Mouse (Mus musculus) bone marrow macrophage, adult 2 months (primary cell): ENCODE data around the gene Tefm. TPM values are rescaled to one million over a fixed set of nuclear protein-coding genes. Genes with fewer than 3 reads are reported as not detected.

Experiments used
- H3K27ac ChIP-seq: 2 replicates; pipeline ENCODE4 v1.5.1; 2012; ENCODE audit warnings: low read depth, low read length; ENCODE audit not compliant: insufficient read depth
- H3K4me1 ChIP-seq: 2 replicates; pipeline ENCODE4 v1.6.1; 2012; ENCODE audit warnings: low read length; ENCODE audit not compliant: control insufficient read depth, insufficient read depth
- H3K4me3 ChIP-seq: 2 replicates; pipeline ENCODE4 v1.5.1; 2012; ENCODE audit warnings: mild to moderate bottlenecking, low read length, moderate library complexity; ENCODE audit not compliant: insufficient read depth
- CTCF ChIP-seq: IDR thresholded peaks from 2 replicates; pipeline ENCODE4 v1.5.1; 2012; ENCODE audit warnings: low read depth, mild to moderate bottlenecking, low read length, moderate library complexity
- POLR2A ChIP-seq: IDR thresholded peaks from 2 replicates; pipeline ENCODE4 v1.6.1; 2012; ENCODE audit warnings: mild to moderate bottlenecking, low read depth, low read length, borderline replicate concordance
- polyA plus RNA-seq: library from polyadenylated mRNA; stranded (reverse); fragments of >200 nt; gene quantifications from 2 replicates; pipeline ENCODE4 v1.2.4, GENCODE M21; 2012; ENCODE audit not compliant: missing spikeins, insufficient read depth, insufficient read length

Gene Tefm
- polyA plus RNA-seq, 1 experiment, result 12.4 TPM

DNA sequence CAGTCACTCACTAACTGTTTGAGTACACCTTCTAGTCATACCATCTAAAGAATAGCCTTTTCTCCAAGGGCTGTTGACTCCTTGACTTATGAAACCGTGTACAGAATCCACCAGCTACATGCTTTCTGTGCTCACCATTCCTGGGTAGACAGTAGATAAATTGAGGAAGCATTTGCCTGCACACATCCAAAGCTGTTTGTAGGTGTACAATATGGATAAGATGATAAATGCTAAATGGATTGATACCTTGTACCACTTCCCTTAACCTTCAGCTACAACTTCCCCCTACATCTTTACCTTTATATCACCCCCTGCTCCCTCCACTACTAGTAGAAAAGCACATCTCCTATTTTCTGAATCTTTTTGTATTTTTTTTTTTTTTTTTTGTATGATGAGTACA lies 37.6 kb downstream of the Tefm start:
- Histone ChIP-seq H3K27ac (no peak overlapping the region), H3K4me3 (no peak overlapping the region), H3K4me1 (no peaks in the 10 kb centered on the region)
- TF ChIP-seq CTCF (no peak), POLR2A (no peak)

DNA sequence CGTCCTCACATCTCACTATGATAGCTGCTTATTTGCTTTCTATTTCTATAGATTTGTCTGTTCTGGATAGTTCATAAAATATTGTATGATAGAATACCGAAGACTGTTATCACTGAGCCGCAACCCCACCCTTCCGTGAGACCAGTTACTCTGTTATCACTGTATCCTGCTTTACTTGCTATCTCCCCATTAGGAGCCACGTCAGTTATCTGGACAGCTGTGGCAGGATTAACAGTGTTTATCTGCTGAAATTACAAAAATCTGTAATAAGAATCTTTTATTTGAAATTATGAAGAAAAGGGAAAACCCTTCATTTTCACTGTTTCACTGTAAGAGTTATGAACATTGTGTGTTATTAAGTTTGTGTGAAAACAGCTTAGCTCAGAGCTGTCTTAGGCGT lies 40.7 kb downstream of the Tefm start:
- no peak overlapping the region for H3K4me3 ChIP-seq
- H3K27ac ChIP-seq, result no peak overlapping the region
- peaks cover 6% of the 10 kb centered on the region for H3K4me1 ChIP-seq
- TF ChIP-seq POLR2A, result no peak
- no peak for TF ChIP-seq CTCF

DNA sequence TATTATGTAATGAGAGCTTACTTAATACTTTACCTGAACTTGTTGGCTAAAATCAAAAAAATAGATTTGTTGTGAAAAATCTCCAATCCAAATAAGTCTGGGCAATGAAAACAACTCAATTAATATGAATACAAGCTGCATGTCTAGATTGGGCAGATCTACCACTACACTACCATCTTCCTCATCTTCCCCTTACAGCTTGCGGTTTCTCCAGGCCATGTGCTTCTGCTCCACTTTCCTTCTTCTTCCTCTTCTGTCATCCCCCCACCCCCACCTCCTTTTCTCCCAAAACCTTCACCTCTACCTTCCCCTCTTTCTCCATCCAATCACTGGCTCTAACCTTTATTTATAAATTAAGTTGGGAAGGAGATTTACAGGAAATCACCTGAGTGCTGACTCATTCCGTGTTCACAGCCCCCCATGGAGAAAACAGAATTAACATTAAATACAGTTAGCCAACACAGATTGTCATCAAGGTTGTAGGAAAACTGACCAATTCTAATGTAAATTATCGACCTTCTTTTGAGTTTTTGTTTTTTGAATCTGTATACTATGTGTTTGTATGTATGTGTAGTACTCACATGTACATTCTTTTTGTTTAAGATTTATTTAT lies 43.4 kb downstream of the Tefm start:
- Histone ChIP-seq H3K4me1 (peaks cover 17% of the 10 kb centered on the region), H3K4me3 (no peak overlapping the region), H3K27ac (no peak overlapping the region)
- no peak for TF ChIP-seq POLR2A
- TF ChIP-seq CTCF, result no peak

DNA sequence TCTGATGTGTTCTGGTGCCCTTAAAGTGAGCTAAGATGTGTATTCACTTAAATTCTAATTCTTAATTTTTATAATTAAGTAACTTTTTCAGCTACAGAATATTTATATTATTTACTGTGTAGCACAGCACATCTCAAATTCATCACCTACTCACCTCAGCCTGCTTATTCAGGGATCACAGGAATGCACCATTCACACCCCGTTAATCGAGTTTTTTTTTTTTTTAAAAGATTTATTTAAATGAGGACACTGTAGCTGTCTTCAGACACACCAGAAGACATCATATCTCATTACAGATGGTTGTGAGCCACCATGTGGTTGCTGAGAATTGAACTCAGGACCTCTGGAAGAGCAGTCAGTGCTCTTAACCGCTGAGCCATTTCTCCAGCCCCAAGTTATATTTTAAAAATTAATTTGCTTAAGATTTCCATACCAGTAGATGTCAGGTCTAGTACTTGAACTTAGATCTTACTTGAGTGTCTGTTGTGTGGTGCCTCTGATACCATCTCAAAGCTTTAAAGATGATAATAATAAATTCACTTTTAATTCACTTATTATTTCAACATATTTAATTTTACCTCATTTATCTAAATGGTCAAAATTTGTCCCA lies 51.3 kb downstream of the Tefm start:
- H3K27ac ChIP-seq, result no peak overlapping the region
- TF ChIP-seq POLR2A (no peak), CTCF (no peak)
- no peak overlapping the region for H3K4me3 ChIP-seq
- H3K4me1 ChIP-seq, result peaks cover 17% of the 10 kb centered on the region

DNA sequence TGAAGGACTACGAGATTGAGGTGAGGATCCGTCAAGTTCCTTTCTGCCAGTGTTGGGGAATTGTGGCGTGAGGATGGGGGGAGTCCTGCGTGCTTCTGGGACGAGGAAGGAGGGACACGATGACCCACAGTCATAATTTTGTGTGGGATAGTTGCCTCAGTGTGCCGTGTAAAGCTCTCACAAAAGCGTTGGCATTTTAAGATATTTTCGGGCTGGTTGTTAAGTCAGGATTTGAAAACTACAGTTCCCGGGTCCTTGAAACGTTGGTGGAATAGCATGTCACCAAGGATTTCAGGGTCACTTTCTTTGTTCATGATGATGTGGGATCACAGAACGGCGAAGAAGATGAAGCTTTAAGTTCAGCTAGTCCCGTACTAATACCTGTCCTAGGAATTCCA lies 52.2 kb downstream of the Tefm start:
- H3K4me1 ChIP-seq, result peaks cover 20% of the 10 kb centered on the region
- TF ChIP-seq POLR2A (no peak), CTCF (no peak)

DNA sequence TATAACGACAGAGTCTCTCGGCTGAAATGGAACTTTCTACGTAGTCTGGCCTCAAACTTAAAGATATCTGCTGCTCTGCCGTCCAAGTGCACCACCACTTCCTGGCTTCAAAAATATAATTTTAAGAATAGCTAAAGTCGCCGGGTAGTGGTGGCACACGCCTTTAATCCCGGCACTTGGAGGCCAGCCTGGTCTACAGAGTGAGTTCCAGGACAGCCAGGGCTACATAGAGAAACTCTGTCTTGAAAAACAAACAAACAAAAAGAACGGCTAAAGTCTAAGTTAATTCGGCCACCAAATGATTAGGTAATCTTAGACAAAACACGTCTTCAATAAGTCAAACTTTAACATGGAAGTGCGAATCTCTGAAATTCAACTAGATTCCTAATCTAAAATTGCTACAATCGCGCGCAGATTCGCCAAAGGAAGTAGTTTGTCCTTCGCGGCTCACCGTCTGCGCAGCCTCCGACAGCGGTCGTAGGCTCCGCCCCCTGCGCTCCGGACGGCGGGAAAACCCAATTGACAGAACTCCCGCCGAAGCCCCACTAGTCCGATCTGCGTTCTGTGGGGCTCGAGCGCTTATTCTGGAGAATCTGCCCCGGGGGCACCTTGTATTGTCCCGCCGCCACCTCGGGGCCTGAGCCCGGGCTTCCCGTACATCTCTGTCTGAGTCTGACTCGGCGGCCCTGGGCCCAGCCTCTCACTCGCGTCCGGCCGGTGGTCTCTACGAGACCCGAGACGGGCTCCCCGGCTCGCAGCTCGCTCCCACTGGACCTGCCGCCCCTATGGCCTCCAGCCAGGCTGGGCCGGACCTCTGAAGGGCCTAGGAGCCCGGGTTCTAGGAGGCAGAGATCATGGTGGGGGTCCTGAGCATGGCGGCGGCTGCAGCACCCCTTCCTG lies 52.8 kb downstream of the Tefm start, which contains the start of gene Atad5:
Atad5 (plus strand) TSS at position 484 of the 900 bp plus-strand sequence.
- TF ChIP-seq POLR2A (no peak), CTCF (no peak)
- Histone ChIP-seq H3K4me3 (peak within 1 kb of the TSS; percentile 99), H3K4me1 (peaks cover 14% of the 10 kb centered on the region), H3K27ac (peak within 1 kb of the TSS; percentile 6; the same call in 1 of the 2 replicates)

More for the DNA sequence above, 52.2 kb downstream of the Tefm start:
- 0 out of 2 replicates have a peak overlapping the region, but pooled peaks have one; percentile 6 for H3K27ac ChIP-seq
- peak overlapping the region; percentile 99 for H3K4me3 ChIP-seq

DNA sequence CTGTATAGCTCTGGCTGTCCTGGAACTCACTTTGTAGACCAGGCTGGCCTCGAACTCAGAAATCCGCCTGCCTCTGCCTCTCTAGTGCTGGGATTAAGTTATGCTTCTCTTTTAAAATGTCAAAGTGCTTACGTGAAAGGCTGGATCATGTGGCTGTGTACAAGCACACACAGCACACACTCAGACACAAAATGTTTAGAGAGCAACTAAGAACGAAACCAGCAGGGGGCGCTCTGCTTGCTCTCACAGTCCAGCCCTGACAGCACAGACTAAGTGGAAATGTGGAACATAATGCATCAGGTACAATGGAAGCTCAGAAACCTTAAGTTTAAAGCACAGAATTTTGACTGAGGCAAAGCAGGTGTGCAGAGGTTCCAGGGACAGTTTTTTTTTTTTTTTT lies 55.1 kb downstream of the Tefm start:
- Histone ChIP-seq H3K4me1 (peaks cover 13% of the 10 kb centered on the region), H3K27ac (no peak overlapping the region), H3K4me3 (no peak overlapping the region)
- no peak for TF ChIP-seq POLR2A
- TF ChIP-seq CTCF, result peak; percentile 92

Other genes starting within 250 kb of the Tefm start
- gene Utp6, start 179.8 kb downstream of the Tefm start, polyA plus RNA-seq, result 24.1 and 29.9 TPM in 2 replicates
- 40.8 and 52.0 TPM in 2 replicates for gene Suz12, start 149.1 kb downstream of the Tefm start, polyA plus RNA-seq
- 81.6 and 84.6 TPM in 2 replicates for gene Crlf3, start 61.2 kb downstream of the Tefm start, polyA plus RNA-seq
- gene Atad5, start 52.8 kb downstream of the Tefm start, polyA plus RNA-seq, result 6.6 and 6.7 TPM in 2 replicates
- gene Adap2, start 11.9 kb upstream of the Tefm start, polyA plus RNA-seq, result 167 and 174 TPM in 2 replicates
- 17.9 and 19.4 TPM in 2 replicates for gene Rnf135, start 41.7 kb upstream of the Tefm start, polyA plus RNA-seq
- gene Rhot1, start 66.8 kb upstream of the Tefm start, polyA plus RNA-seq, result 34.5 and 38.1 TPM in 2 replicates
- 0.64 TPM in 1 of 2 replicates, not detected in the other for gene Rhbdl3, start 158.7 kb upstream of the Tefm start, polyA plus RNA-seq
- 12.5 and 15.2 TPM in 2 replicates for gene 5730455P16Rik, start 235.9 kb upstream of the Tefm start, polyA plus RNA-seq
- gene Zfp207, start 241.1 kb upstream of the Tefm start, polyA plus RNA-seq, result 148 and 154 TPM in 2 replicates